Mouse (Mus musculus) thymus, adult 2 months (tissue): ENCODE results near the gene Ltbp1.

Experiments
- CTCF ChIP-seq: fragments of 200-500 bp; IDR thresholded peaks from 2 replicates; pipeline ENCODE4 v1.5.1; 2012; ENCODE audit warnings: mild to moderate bottlenecking, control low read depth, low read length, moderate library complexity, borderline replicate concordance; ENCODE audit not compliant: control insufficient read depth, poor library complexity, insufficient read depth; ENCODE audit errors: extremely low read depth
- POLR2A ChIP-seq: fragments of 200-500 bp; IDR thresholded peaks from 2 replicates; pipeline ENCODE4 v1.6.1; 2012; ENCODE audit warnings: mild to moderate bottlenecking, low read length, control low read depth, moderate library complexity; ENCODE audit not compliant: control insufficient read depth, poor library complexity, insufficient read depth; ENCODE audit errors: extremely low read depth

- no peak for TF ChIP-seq CTCF
- TF ChIP-seq POLR2A, result no peak
Measured at GRCm38 (mm10) chr17:75088232-75088631, 82.9 kb downstream of the Ltbp1 start.
